Mouse (Mus musculus) left cerebral cortex, adult 8-10 months (tissue): ENCODE results near the gene Smyd4. TPM values are rescaled to one million over a fixed set of nuclear protein-coding genes. Genes with fewer than 3 reads are reported as not detected.

Source experiments
- DNase-seq, 2 experiments: peaks; one replicate each; pipeline ENCODE4 v3.0.0; 2022; ENCODE audit warnings: low spot score in 2 of 2
- total RNA-seq, 4 experiments: library from RNA; stranded (reverse); gene quantifications; 2 replicates each; pipeline ENCODE4 v1.2.4; 2022

Smyd4 gene
- total RNA-seq: 10 to 100 TPM; 13.9 to 22.5 (median 18.1) TPM

DNA sequence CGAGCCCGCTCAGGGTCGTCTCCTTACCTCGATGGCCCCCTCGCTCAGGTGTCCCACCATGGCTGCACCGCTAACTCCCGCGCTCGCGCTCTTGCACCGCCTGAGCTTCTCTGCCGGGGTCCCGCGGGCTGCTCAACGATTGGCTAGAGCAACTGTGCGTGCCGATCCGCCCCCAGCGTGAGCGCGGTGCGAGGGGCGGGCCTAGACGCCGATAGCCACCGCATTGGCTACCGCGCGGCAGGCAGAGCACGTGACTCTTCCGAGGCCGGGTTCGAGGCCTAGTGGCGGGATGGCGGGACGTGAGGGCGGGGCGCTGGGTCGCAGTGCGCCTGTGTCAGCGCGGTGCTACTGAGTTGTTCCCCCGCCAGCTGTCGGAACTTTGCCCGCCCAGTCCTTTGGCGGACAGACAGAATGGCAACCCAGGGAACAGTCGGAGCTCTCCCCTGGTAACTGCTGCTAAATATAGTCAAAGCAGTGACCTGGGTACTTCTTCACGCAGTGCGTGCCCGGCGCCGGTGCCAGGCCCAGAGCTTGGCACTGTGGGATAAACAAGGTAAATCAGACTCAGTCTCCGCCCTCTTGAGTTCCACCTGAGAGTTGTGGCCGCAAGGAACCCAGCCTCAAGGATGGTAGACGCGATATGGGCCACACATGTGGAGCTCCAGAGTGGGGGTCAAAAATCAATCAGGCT is at the start of gene Smyd4, which contains the start of gene Rpa1:
Gene Smyd4, plus strand, starts transcription at position 235 of the 691 bp plus-strand sequence.
Gene Rpa1, minus strand, starts transcription at position 126 of the 691 bp plus-strand sequence.
- DNase-seq: peak; percentile 78 to 94

DNA sequence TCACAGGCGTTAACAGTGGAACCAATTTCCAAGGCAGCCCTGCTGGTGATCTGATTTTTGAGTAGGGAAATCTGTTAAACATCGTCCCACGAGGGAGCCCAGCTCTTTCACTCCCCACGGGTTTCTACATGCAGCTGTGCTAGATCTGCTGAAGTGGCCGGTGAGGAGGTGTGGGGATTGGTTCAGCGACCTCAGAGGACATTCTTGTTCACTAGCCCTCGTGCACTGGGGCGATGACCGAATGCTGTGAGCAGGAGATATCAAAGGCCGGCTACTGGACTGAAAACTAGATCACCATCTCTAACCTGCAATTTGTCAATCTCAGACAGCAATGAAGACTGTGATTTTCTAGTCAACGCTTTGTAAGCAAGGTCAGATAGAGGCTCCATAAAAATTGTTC is 49.7 kb upstream of the Smyd4 start:
- DNase-seq: no peak

DNA sequence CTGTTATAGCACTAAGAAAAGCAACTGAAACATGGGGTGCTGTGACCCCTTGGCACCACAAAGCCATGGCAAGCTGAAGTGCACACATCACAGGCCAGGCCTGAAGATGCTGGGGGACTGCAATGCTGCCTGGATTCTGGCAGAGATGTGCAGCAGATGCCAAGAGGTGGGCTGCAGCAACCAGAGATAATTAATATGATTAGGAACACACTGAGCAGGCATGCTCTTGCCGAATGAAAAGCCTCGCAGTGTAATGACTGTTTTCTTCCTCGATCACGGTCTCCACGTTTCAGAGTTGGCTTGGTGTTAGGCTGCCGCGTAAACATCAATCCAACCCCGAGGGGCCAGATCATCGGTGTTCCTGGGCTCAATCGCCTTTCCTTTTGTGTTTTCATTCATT is 48.4 kb upstream of the Smyd4 start:
- DNase-seq: no peak

DNA sequence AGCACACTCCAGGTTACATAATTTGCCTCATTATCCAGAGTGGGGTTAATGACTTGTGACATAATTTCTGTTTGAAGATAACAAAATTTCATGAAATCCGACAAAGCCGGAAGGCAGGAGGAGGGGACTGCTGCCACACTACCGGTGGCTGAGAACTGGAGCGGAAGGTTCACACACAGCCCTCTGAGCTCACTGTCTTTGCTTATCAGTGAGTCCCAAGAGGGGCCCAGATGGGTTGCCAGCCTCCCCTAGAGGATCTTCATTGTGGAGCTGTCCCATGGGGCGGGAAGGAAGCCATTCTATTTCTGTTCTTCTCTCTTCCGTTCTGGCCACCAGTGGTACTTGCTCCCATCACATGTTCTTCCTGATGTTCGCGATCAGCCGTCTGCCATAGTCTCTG is 47.3 kb upstream of the Smyd4 start:
- DNase-seq: no peak

- no peak for DNase-seq
Observed at GRCm38 (mm10) chr11:75304797-75305196, 43.4 kb upstream of the Smyd4 start.

DNA sequence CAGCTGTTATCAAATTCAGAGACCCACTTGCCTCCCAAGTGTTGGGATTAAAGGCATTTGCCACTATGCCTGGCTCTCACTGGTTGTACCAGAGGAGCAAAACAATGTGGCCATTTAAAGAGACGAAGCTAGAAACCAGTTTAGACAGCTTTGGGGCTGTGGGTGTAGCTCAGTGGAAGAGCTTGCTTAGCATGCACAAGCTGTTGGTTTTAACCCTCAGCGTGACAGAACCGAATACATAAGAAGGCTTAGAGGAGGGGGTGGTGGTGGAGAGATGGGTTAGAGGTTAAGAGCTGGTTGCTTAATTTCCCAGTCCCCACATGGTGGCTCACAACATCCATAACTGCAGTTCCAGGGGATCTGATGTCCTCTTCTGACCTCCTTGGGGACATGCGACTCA is 39.6 kb upstream of the Smyd4 start:
- no peak for DNase-seq

DNA sequence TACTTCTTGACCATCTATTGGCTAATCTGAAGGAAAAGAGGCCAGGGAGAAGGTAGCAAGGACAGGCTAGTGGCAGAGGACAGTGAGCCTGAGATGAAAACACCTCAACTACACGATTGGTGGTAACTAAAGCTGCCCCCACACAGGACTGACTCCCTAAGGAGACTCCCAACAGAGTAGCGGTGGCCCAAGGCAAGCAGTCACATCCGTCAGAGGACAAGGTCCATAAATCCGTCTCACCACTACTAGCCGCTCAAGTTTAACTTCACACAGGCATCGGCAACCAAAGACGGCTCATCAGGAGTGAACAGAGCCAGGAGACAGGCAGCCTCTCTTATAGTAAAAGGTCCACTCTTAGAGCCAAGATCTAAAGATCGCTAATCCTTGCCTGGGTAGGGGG is 37.4 kb upstream of the Smyd4 start:
- no peak for DNase-seq

GRCm38 (mm10) chr11:75311751-75312150 is 36.5 kb upstream of the Smyd4 start:
- no peak for DNase-seq

DNA sequence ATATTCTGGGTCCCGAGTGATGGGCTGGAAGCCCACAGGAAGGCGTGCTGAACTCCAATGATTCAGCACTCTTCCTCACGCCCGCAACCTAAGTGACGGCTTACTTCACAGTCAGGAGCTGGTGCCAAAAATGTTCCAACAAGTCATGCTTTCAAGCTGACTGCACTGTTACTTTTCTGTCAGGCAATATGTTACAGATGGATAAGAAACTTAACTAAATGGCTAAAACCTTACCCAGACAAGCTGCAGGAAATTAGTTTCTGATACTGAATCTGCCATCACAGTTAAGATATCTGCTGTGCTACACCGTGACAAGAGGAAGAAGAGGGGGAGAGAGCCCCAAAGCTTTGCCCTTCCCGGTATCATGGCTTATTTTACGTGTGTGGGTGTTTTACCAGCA is 34.4 kb upstream of the Smyd4 start:
- no peak for DNase-seq

- DNase-seq: no peak
Observed at GRCm38 (mm10) chr11:75318351-75319221, 29.6 kb upstream of the Smyd4 start.

GRCm38 (mm10) chr11:75319246-75319645 is 29.0 kb upstream of the Smyd4 start:
- no peak for DNase-seq

GRCm38 (mm10) chr11:75323326-75323737 is 24.9 kb upstream of the Smyd4 start:
- DNase-seq: no peak

DNA sequence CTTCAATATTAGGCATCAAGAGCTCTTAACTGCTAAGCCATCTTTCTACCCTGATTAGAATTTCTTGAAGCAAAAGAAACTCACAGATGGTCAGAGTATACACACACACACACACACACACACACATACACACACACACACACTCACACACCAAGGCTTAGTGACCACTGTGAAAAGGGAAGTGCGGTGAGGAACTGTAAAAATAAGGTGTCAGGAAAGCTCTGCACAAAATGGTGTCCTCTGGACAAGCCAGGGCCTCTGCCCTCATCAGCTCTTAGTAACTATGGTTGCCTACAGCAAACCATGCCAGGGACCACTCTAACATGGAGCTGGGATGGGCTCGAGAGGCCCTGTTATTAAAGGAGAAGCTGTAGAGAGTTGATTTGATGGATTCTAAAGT is 23.8 kb upstream of the Smyd4 start:
- DNase-seq: no peak

DNA sequence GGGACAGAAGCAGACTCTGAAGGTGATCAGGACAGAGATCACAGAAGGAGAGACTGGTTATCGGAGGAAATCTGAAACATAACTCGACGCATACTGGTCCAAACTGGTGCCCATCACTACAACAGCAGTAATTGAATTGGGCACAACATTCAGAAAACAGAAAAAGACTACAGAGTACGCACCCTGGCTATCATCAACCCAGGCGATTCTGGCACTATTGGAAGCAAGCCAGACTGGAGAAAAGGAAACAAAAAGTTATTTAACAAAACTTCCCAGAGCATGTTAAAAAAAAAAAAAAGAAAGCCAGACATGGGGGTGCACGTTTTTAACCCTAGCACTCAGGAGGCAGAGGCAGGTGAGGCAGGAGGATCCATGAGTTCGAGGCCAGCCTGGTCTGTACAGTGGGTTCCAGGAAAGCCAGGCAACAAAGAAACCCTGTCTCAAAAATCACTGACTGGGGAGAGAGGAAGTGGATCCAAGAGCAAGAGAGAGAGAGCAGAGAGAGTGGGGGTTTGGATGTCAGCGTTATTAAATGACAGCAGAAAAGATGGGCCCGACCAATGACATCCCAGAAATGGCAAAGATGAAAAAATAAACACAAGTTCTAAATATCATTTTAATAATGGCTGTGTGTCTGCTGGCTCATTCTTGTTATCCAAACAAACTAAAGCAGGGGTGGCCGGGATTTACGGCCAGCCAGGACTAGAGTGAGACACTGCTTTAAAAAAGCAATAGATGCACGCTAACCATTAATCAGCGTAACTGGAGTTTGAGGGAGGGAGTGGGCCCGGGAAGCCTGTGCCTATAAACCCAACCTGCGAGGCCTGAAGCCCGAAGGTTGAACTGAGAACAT is 22.9 kb upstream of the Smyd4 start:
- DNase-seq: no peak

DNA sequence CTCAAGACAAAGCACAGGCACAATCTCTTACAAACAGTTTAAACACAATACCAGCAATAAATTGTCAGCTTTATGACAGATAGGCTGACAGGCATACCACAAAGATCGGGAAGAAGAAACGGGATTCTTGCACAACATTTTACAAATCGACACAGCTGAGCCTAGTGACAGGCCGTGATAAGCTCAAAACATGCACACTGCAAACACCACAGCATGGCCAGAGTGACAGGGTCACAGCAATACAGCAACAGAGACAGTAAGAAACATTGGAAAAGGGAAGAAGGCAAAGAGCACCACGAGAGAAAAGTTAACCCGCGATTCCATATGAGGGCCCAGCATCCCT is 22.3 kb upstream of the Smyd4 start:
- no peak for DNase-seq

DNA sequence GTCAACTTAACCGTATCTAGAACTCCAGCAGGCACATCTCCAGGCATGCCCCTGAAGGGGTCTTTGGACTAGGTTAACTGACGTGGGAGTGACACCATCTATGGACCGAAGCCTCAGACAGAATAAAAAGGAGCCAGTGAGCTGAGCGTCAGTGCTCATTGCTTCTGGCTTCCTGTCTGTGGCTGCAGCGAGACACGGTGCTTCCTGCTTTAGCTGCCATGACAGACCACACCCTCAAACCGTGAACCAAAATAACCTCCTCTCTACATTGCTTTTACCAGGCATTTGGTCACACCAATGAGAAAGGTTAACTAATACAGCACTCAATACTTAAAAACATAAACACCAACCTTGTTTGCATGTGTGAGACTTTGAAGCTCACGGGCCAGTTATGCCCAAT is 11.6 kb upstream of the Smyd4 start:
- DNase-seq: no peak

GRCm38 (mm10) chr11:75337246-75337645 is 11.0 kb upstream of the Smyd4 start:
- no peak for DNase-seq

DNA sequence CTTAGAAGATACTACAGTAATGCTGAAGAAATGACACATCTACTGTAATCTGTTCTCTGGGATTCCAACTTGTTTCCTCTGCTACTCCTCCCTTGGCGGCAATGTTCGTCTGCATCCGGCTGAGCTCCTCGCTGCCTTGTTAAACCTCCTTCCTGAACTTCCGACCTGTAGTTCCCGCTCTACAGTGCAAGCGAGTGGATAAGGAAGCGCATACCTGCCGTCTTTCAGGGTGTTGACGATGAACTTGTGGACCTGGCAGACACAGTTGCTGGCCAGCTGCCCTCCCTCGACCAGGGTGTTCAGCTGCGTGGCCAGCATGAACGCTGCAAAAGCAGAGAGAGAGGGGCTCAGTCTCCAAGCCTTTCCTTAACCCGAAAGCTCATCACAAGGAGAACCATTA is 8.2 kb upstream of the Smyd4 start:
- DNase-seq: no peak

DNA sequence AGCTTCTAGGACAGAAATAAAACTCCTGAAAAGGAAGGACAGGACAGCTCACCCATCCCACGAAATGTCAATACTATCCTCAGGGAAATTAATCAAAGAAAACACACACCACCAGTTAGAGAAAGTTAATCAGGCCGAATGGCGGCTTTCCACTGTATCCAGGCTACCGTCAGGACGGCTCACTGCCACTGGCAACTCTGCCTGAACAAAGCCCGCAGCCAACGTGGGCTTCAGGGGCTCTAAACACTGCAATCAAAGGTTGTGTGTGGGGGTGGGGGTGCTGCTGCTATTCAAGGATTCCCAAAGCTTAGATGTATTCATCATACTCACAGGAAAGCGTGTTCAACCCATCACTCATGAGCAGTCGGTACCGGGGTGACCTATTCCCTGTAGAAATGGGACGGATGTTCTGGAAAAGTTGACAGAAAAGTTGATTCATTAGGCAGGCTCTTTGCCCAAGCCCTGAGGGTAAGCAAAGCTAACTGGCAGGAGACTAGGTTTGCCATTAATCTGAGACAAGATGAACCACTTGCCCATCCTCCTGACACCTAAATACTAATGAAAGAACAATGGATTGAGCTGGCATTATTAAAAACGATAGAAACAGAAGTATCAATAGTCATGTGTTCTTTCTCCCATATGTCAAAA is 7.4 kb upstream of the Smyd4 start:
- no peak for DNase-seq

DNA sequence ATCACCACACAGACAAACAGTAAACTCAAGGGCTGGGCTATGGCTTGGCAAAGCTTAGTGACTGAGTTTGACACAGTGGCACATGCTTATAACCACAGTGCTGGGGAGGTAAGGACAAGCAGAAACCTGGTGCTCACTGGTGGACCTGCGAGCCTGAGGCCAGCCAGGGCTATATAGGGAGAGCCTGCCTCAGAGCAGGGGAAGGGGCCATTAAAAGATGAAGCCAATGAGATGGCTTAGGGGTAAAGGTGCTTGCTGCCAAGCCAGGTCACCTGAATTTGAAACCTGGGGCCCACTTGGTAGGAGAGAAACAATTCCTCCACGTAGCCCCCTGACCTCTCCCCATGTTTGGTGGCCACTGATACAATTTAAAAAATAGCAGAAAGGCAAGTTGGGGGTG is 5.1 kb upstream of the Smyd4 start:
- no peak for DNase-seq

DNA sequence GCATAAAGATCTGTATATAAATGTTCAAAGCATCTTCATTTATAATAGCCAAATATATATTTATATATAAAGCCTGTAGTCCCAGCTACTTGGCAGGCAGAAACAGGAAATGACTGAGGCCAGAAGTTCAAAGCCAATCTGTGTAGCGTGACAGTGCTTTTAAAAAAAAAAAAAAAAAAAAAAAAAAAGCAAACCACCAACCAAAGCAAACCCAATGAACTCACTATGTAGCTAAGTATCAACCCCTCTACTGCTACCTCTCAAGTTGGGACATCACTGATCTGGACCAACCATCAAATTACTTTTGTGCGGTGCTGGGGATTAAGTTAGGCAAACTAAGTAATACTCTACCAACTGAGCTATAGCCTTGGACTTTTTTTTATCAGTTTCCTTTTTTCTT is 4.1 kb upstream of the Smyd4 start:
- DNase-seq: no peak
